Mouse (Mus musculus): ENCODE data around the gene Diaph2. TPM values are rescaled to one million over a fixed set of nuclear protein-coding genes. Genes with fewer than 3 reads are reported as not detected.
A peak's percentile ranks its signal among the peaks of the same experiment; 100 is the strongest.

Gene Diaph2
- 10 to 100 TPM; 23.1 to 28.6 (median 26.1) TPM for total RNA-seq (2022)

DNA sequence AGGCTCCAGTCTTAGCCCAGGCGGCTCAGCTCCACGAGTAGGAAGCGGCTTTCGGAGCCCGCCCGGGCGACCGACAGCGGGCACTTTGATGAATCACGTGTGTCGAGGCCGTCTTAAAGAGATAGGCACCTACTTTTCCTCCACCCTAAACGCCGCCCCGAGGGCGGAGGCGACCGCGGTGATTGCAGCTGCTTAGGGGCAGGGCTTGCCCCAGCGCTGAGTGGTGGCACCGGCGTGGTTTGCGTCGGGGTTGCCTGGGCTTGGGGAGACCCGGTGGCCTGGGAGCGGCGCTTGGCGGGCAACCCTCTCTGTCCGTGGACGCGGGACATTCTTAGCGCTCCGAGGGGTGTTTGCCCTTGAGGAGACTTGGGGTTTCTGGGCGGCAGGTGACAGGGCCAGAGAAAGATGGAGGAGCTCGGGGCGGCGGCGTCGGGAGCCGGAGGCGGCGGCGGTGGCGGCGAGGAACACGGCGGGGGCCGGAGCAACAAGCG is at the start of gene Diaph2:
Diaph2 (plus strand) TSS at position 172 of the 491 bp plus-strand sequence.
- peak; percentile 59 to 71 for DNase-seq (ENCODE audit: low spot score in 2 of 2)

DNA sequence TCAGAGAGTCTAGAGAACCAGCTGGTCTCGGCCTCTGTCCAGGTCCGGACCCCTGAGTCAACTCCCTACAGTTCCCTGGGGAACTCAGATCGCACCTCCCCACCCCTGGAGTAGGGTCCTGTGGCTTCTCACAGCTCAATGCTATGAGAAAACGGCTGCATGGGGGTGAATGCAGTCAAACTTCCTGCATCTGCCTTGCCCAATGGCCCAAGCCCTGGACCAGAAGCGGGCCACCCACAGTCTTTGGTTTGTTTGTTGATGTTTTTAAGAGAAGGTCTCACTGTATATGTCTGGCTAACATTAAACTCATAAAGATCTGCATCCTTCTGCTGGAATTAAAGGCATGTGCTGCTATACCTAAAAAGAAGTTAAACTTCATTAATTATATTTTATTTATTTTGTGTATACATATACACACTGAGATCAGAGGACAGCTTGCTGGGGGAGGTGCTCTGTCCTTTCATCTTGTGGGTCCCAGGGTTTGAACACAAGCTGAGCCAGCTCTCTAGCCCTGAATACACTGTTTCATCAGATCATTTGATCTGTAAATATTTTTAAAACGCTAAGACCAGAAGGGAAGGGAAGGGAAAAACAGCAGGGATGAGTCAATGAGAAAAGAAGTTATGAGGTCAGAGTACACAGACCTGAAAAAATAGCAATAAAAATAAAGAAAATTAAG is 47.8 kb upstream of the Diaph2 start:
- DNase-seq (ENCODE audit: low spot score in 2 of 2): no peak

DNA sequence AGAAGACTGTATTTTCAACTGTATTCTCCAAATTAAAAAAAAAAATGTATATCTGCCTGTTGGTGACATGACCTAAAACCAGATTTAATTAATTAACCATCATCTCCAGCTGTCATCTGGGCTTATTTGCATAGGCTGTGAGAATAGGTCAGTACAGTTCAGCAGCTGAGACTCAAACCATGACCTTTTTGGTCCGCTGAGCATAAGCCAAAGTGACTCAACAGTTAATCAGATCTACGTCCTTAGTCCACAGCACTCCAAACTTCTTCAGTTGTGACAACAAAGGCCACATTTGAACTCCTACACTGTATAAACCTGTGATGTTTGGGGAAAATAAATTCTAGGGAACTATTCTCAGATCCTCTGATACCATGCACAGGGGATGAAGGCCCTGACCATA is 39.9 kb upstream of the Diaph2 start:
- no peak for DNase-seq (ENCODE audit: low spot score in 2 of 2)

DNA sequence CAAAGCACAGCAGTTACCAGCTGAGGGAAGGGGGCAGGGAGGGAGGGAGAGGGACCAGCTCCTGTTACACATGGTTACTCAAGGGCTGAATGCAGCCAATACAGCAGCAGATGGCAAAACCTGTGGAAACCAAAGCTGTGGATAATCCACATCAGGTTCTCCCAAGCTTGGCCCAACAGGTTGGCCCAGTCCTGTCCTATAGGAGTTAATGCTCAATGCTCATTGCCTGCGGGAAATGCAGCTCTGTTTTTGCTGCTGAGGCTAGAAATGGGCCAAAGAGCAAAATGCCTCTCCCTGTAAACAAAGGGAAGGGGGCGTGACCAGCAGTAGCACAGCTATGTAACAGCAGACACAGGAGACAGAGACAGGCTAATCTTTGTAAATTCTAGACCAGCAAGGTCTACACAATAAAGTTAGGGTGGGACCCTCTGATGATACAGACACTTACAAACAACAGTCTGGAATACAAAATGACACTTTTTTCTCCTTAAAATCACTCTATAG is 20.8 kb upstream of the Diaph2 start:
- no peak for DNase-seq (ENCODE audit: low spot score in 2 of 2)

DNA sequence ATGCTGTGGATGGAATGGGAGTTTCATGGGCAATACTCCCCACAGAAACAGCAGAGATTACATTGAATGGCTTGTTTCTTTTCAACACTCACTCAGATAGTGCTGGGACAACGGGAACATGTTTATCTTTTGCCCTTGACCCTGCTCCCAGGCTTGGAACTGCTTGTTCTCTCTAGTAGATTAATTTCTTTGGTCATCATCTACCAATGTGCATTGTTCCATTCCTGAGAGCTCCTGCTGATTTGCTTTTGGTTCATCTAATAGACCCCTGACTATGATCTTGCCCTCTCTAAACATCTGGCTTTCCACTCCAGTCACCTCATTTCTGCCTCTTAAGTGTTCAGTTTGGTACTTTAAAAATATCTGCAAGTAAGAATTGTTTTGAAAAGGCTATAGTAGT is 13.0 kb upstream of the Diaph2 start:
- DNase-seq (ENCODE audit: low spot score in 2 of 2): no peak

DNA sequence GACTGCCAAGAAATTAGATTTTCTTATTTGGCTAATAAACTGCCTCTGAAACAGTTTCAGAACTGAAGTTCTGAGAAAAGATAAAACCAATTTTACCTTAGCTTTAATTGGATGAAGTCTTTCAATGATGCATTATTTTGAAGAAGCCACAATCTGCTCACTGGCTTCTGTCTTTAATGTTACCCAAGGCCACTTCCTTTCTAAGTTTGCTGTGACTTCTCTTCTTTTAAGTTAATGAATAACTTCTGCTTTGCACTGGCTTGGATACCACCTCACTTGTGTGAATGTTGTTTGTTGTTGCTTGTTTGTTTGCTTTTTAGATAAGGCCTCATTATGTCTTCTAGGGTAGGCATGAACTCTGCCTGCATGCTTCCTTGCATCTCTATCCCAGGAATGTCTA is 10.3 kb upstream of the Diaph2 start:
- DNase-seq (ENCODE audit: low spot score in 2 of 2): no peak

DNA sequence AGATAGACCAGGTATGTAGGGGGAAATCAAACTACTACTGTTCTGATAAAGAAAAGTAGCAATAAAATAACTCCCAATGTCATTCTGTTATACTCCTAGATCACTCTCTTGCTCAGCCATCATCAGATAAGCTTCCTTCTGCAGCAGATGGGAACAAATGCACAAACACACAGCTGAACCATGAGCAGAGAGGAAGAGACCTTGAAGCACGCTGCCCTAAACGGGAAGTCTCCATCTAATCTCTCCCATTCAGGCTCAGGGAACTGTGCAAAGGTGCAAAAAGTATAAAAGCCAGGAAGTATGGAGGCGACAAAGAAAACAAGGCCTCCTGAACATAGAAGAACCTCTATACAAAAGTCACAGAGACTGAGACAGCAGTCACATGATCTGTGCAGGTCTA is 6.6 kb upstream of the Diaph2 start:
- DNase-seq (ENCODE audit: low spot score in 2 of 2): no peak

DNA sequence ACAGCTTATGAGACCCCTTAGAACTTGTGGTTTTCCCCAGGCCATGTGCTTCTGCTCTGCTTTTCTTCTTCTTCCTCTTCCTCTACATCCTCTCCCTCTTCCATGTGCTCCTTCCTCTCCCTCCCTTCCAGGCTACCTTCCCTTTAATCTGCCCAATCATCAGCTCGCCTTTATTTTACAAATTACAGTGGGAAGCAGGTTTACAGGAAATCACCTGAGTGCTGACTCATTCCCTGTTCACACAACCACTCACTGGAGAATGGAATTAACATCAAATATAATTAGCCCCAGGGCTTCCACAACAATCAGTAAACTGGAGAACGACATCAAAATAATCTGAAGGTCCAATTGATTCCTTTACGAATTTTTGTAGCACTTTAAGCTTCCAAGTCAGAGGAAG is 3.6 kb upstream of the Diaph2 start:
- DNase-seq (ENCODE audit: low spot score in 2 of 2): no peak

DNA sequence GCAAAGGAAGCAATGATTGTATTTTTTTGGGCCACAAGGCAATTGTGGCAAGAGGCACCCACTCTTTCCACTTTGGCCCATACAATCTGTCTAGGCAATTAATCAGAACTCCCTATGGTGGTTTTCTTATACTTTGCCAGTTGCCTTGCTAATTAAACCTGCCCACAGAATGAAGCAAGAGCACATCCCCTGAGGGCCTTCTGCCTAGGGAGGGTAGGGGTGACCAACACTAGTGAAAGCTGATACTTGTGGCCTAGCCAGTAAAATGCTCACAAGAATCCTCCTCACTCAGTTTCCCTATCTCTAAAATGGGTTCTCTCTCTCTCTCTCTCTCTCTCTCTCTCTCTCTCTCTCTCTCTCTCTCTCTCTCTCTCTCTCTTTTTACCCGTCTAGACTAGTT is 440 bp upstream of the Diaph2 start:
- no peak for DNase-seq (ENCODE audit: low spot score in 2 of 2)

DNA sequence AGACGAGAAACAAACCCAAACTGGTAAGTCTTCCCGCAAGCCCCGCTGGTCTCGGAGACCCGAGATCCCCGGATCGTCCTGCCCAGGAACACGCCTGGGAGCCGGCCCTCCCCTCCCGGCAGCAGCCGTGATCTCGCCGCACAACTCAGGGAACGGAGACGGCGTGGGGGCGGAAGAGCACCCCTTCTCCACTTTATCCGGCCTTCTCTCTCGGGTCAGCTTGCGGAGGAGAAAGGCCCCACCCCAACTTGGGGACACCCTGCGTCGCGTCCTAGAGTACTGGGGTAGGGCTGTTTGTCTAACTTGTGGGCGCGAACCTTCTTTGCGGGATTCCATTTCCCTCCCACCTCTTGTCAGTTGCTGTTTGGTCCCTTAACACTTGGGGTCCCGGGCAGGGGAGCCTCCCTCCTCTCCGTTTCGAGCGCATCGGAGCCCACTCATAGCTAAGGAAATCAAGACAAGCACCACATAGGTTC is 590 bp downstream of the Diaph2 start:
- peak in 1 of 2 experiments; percentile 4 for DNase-seq (ENCODE audit: low spot score in 2 of 2)

DNA sequence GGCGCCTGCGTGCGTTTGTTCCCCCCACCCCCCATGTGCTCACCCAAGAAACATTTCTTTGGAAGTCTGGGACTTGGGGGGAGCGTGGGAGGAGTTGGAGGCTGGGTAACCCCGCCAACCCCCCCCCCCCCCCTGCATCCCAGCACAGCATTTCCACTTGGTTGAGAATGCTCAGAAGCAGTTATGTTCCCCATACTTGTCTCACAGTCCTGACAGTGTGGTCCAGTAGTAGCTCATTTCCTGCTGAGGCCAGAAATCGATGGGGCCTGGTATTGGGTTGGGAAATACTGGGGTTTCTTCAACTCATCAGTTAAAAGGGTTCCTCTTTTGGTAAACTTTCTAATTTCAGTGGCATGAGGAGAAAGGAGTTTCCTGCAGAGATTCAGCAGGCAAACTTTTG is 1.1 kb downstream of the Diaph2 start:
- DNase-seq (ENCODE audit: low spot score in 2 of 2): no peak

DNA sequence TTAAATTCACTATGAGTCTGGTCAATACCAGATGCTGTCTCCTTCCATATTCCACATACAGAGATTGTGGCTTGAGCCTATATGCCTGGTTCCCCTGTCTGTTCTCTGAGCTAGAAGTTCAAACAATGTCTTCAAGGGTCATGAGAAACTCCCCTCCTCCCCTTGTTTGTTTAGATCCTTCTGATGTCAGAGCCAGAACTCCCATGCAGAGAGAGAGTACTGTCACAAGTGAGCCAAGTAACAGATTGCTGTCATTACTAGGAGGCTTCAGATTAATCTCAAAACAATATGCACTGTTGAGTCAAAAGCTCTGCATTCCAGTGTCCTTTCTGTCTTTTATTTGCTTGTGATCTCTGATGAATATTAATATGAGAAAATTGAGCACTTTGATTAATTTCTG is 7.1 kb downstream of the Diaph2 start:
- DNase-seq (ENCODE audit: low spot score in 2 of 2): no peak

DNA sequence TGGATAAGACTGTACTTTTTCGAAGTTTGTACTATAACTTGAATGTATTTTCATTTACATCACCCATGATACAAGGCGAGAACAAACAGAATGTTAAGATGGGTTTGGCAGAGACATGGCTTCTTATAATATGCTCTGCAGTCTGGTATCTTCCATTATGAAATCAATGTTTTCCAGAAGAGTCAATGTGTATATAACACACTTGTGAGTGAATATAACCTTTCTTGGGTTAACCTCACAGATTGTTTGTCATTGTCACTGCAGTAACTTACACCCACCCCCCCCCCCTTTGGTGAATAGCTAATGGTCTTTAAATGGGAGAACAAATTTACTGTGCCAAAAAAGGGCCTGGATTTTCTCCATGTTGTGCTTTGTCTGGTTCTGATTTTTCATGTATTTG is 13.1 kb downstream of the Diaph2 start:
- DNase-seq (ENCODE audit: low spot score in 2 of 2): no peak

DNA sequence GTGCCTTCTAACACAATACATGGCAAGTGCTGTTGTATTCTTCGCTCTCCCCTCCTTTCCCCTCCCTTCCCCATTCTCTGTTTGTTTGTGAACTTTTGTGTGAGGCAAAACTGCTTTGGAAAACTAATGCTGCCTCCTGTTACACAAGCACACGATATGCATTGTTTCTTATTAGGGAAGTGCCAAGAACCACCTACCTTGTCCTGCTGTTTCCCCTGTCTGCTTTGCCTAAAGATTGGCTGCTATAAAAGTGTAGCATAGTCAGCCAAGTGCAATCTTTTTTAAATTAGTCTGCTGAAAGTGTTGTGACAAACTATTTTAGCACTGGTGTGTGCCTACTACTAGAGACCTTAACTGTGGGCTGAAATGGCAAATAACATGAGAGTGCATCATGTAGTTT is 15.8 kb downstream of the Diaph2 start:
- DNase-seq (ENCODE audit: low spot score in 2 of 2): peak; percentile 30 to 43

DNA sequence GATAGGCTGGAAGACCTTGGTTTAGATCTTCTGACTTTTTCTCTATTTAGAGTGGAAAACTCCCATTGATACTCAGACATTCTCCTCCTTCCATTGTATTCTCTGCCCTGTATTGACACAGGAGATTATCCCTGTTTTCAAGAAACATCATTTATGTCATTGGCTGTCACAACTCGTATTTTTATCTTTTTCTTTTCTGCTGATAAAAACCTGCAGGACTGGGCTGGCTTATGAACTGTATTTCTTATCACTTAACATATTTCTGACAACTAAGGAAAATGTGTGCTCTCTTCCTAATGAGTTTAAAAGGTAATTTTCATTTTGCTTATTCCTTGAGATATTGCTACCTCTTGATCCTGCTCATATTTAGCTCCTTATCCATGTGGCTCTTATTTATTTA is 17.3 kb downstream of the Diaph2 start:
- DNase-seq (ENCODE audit: low spot score in 2 of 2): no peak

DNA sequence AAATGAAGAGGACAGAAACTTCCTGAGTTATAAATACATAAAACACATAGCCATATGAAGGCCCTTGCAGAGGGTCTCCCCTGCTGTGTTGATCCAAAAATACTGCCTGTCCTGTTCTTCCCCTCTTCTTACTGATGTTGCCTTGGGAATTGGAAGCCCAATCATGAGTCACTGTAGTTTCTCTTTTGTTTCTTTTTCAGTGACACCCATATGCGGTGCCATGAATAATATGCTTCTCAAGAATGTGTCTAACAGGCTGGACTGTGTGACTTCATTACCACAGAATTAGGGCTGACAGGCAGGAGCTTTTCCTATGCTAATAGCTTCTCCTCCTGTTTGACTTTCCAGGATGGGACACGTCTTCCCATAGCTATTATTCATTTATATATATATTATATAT is 21.1 kb downstream of the Diaph2 start:
- no peak for DNase-seq (ENCODE audit: low spot score in 2 of 2)

DNA sequence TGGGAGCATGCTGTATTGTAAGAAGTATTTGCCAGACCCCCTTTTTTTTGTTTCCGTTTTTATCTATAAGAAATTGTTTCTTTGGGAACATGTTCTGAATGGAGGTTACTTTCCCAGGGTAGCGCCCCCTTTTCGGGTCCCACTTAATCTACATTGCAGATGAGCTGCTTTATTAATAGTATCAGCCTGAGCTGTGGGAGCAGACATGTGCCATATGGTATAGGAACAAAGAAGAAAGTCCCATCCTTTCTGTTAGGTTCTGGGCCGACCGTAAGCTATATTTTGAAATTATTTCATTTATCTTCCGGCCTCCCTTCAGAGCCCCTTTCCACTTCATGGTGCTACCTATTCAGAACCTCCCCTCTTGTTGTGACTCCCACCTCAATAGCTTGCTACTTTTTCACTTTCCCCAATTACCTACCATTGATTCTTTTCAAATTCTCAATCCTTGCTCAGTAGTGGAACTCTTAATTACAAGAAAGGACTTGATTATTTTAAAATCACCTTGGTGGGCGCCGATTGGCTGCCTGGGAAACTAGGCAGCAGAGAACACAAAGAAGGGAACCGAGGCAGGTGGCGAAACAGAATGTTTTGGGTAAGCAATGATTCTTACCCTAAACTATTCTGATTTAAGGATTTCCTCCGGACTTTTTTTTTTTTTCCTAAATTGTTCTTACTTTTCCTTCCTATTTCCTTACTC is 24.2 kb downstream of the Diaph2 start:
- DNase-seq (ENCODE audit: low spot score in 2 of 2): no peak

DNA sequence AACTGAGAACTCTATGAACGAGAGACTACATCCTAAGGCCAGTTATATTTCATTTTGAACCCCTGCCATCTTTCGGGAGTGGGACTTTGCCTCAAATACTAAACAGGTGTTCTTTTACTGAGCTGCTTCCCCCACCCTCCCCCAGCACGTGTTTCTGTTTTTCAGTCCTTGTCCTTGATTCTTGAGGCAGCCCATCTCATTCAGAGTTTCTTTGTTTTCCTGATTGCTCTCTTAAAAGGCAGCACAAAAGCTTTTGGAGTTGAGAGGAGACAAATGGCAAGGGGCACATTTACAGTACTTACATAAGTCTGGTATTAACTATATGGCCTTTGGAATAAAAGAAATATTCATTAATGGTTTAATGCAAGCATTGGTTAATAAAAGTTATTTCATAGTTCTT is 24.9 kb downstream of the Diaph2 start:
- no peak for DNase-seq (ENCODE audit: low spot score in 2 of 2)

DNA sequence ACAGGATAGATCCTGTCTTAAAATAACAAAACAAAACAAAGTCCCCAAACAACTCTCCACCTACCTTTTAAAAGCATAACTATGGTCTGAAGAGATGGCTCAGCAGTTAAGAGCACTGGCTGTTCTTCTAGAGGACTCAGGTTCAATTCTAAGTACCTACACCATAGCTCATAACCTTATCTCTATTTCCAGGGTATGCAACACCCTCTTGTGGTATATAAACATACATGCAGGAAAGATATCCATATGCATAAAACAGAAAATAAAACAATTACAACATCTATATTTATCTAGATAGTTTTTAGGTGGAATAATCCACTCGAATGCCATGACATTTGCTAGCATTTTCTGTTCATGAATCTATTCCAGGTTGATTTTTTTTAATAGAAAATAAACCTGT is 27.2 kb downstream of the Diaph2 start:
- no peak for DNase-seq (ENCODE audit: low spot score in 2 of 2)

DNA sequence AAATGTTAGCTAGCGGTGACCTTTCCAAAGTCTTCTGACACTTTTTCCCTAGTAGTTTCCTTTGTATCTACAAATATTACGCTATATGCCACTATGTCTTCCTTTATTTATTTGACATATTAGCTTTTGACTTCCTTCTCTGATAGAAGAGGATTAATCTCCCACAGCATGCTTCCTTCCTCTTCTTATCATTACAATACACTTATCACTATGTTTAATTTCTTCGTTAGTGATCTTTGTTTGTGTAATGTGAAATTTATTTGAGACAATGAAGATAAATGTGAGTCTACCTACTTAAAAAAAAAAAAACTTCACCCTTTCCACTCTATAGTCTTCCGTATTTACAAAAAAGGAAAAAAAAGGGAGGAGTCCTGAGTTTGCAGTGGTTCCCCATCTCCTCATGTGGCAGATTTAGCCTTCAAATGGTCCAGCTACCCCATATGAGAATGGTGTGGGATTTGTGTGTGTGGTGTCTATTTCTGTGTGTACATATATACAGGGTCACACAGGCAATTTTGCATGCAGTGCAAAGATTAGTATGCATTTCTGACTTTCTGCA is 27.9 kb downstream of the Diaph2 start:
- no peak for DNase-seq (ENCODE audit: low spot score in 2 of 2)

DNA sequence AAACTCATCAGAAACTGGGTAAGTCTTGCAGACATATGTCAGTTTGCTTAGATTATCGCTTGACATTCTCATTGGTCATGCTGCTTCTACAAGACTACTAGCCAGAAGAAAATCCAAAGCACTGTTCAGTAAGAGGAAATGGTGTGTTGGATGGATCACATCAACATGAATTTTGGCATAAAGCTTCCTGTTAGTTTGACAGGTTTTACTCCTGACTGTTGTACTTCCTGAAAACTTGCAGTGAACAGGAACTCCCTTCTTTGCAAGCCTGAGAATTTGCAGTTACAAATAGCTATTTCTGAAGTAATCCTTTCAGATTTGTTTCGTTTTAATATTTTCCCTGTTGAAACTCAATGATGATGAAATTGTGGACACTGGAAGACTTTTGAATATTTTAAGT is 32.3 kb downstream of the Diaph2 start:
- DNase-seq (ENCODE audit: low spot score in 2 of 2): no peak

DNA sequence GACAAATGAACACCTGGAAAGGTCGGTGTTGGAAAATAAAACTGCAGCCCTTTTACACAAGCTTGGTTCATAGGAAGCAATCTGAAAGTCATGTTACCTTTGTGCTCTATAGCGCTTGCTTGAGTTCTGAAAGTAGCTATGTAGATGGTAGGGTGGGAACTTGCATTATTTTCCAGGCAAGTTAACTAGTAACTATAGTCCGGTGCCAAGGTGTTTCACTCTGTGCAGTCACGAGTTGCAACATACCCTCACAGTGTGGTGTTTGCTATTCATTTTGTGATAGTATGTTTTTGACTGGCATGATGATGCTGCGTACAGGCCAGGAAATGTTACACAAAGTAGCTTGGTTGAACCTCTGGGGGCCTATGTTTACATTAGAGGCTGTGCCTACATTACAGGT is 34.5 kb downstream of the Diaph2 start:
- no peak for DNase-seq (ENCODE audit: low spot score in 2 of 2)

Data from layer of hippocampus, adult 8-10 months (tissue).